Mouse (Mus musculus): ENCODE results near the gene Olfr1034.
"Not testable (repeated sequence)": the region's sequence is repeated elsewhere in the genome, so short reads cannot be mapped to it uniquely, and the experiment has no call there.

DNA sequence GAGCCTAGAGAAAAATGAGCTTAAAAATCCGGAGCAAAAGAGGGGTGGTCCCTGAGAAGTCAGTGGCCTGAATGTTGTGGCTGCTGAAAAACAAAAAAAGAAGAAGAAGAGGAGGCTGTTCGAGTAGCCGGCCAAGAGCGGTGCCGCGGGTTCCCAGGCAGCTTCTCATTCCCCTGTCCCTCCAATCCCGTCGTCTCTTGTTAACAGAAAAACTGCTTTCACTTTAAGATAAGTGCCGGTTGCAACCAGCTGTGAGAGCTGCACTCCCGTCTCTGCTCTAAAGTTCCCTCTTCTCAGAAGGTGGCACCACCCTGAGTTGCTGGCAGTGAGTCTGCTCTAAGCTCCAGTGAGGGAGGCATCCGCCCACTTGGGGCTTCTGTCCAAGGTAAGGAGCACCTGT lies 25.3 kb upstream of the Olfr1034 start, which contains the start of gene Olfr1033:
- not testable (repeated sequence) for TF ChIP-seq ZNF384 (IDR thresholded peaks at IDR 0.05; ENCODE audit: low read depth, low read length); HCFC1 (IDR thresholded peaks at IDR 0.05; ENCODE audit: borderline replicate concordance, insufficient read depth, low read length)

All from ES-E14 (cell line).